Comparison of ENCODE assay signal across 20 mouse cellular contexts in the genomic region with DNA sequence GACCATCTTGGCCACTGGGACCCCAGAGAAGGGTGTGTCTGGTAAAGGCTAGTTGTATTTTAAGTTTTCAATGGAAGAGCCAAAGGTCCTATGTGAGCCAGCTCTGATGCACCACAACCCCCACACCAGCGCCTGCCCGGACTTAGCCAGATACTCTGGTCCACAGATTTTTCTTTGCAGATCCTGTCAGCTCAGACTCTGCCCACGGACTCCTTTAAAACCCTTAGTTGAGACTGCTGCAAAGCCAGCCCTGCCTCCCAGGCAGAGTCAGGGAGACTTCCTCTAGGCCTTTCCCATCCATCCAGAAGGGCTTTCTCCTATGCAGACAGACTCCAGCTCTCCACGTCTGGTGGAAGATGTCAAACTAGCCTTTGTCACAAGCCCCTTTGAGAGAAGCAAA.
A peak's percentile ranks its signal among the peaks of the same experiment; 100 is the strongest.
DNase-seq lines count a peak whose midpoint lies in the region; ATAC-seq and TF ChIP-seq lines count a peak whose summit lies in the region.
"Had no signal": no experiment of that assay in that cellular context is flagged by ENCODE, and none has a peak within 500 bp of the region (broad histone marks: within the 10 kb centered on the region; RNA-seq: fewer than 3 reads in every experiment).

No protein-coding gene starts in this region.

- no peak for TF ChIP-seq POLR2A in kidney, adult 2 months (IDR thresholded peaks at IDR 0.05; ENCODE audit: low read depth, low read length)
- TF ChIP-seq POLR2A in limb, embryonic 14.5 days (IDR thresholded peaks at IDR 0.05; ENCODE audit: borderline replicate concordance, extremely low read depth, insufficient read depth, insufficient read length), result no peak

- H3K27ac ChIP-seq in kidney, embryonic 15.5 days, result 0 out of 2 replicates have a peak overlapping the region, but pooled peaks have one; percentile 18
- H3K27ac ChIP-seq in kidney, adult 2 months (ENCODE audit: insufficient read depth, low read depth, low read length), result no peak overlapping the region
- peak overlapping the region; percentile 76 for H3K27ac ChIP-seq in embryonic facial prominence, embryonic 13.5 days
- peak overlapping the region; percentile 33; the same call in 1 of the 2 replicates for H3K27ac ChIP-seq in limb, embryonic 14.5 days (replicated peaks; ENCODE audit: low read depth, low read length)
- H3K27ac ChIP-seq in midbrain, embryonic 10.5 days (replicated peaks), result no peak overlapping the region
- H3K27ac ChIP-seq: heart, embryonic 15.5 days; liver, embryonic 15.5 days; macrophage had no signal

- H3K27me3 ChIP-seq in kidney, embryonic 15.5 days, result no peaks in the 10 kb centered on the region
- no peaks in the 10 kb centered on the region for H3K27me3 ChIP-seq in kidney, adult 2 months (replicated peaks; ENCODE audit: control insufficient read depth, insufficient read depth, low read length)
- no peaks in the 10 kb centered on the region for H3K27me3 ChIP-seq in embryonic facial prominence, embryonic 13.5 days
- no peaks in the 10 kb centered on the region for H3K27me3 ChIP-seq in limb, embryonic 14.5 days (ENCODE audit: control insufficient read depth, insufficient read depth, low read length)
- no peaks in the 10 kb centered on the region for H3K27me3 ChIP-seq in midbrain, embryonic 10.5 days (ENCODE audit: low read depth, poor library complexity, severe bottlenecking)
- H3K27me3 ChIP-seq: heart, embryonic 15.5 days; liver, embryonic 15.5 days had no signal

- H3K36me3 ChIP-seq in kidney, embryonic 15.5 days, result no peaks in the 10 kb centered on the region
- no peaks in the 10 kb centered on the region for H3K36me3 ChIP-seq in kidney, adult 2 months (ENCODE audit: control insufficient read depth, insufficient read depth, low read length)
- H3K36me3 ChIP-seq in embryonic facial prominence, embryonic 13.5 days, result no peaks in the 10 kb centered on the region
- no peaks in the 10 kb centered on the region for H3K36me3 ChIP-seq in limb, embryonic 14.5 days (ENCODE audit: control insufficient read depth, insufficient read depth, low read length)
- H3K36me3 ChIP-seq in midbrain, embryonic 10.5 days, result no peaks in the 10 kb centered on the region
- H3K36me3 ChIP-seq: G1E; heart, embryonic 15.5 days; liver, embryonic 15.5 days had no signal

- H3K4me3 ChIP-seq in kidney, embryonic 15.5 days (replicated peaks), result no peak overlapping the region
- no peak overlapping the region for H3K4me3 ChIP-seq in kidney, adult 2 months (ENCODE audit: insufficient read depth, low read depth, low read length)
- no peak overlapping the region for H3K4me3 ChIP-seq in embryonic facial prominence, embryonic 13.5 days
- H3K4me3 ChIP-seq in limb, embryonic 14.5 days (replicated peaks; ENCODE audit: low read length), result no peak overlapping the region
- H3K4me3 ChIP-seq in midbrain, embryonic 10.5 days, result no peak overlapping the region
- H3K4me3 ChIP-seq: heart, embryonic 15.5 days; liver, embryonic 15.5 days had no signal

- H3K4me2 ChIP-seq in kidney, embryonic 15.5 days, result no peak overlapping the region
- no peak overlapping the region for H3K4me2 ChIP-seq in embryonic facial prominence, embryonic 13.5 days
- H3K4me2 ChIP-seq in limb, embryonic 14.5 days (replicated peaks; ENCODE audit: low read depth, low read length, severe bottlenecking), result no peak overlapping the region
- H3K4me2 ChIP-seq: heart, embryonic 15.5 days; liver, embryonic 15.5 days; midbrain, embryonic 11.5 days had no signal

- TF ChIP-seq CTCF in kidney, adult 2 months (conservative IDR thresholded peaks at IDR 0.05; ENCODE audit: insufficient read depth, insufficient read length, low read depth, low read length), result no peak

- 0 out of 2 replicates have a peak, but pooled peaks cover 3% of the 10 kb centered on the region for H3K9me3 ChIP-seq in kidney, embryonic 15.5 days (replicated peaks)
- H3K9me3 ChIP-seq in embryonic facial prominence, embryonic 13.5 days, result peaks cover 4% of the 10 kb centered on the region; the same call in 1 of the 2 replicates
- no peaks in the 10 kb centered on the region for H3K9me3 ChIP-seq in limb, embryonic 14.5 days (ENCODE audit: control insufficient read depth, low read length)
- H3K9me3 ChIP-seq in midbrain, embryonic 10.5 days (replicated peaks), result peaks cover 11% of the 10 kb centered on the region
- H3K9me3 ChIP-seq: heart, embryonic 15.5 days; liver, embryonic 15.5 days had no signal

- ATAC-seq in frontal cortex, adult (ENCODE audit: low TSS enrichment), result peak; percentile 67; the same call in 1 of the 2 replicates
- ATAC-seq in kidney, embryonic 15.5 days (replicated peaks; ENCODE audit: low FRiP score), result no peak
- no peak for ATAC-seq in embryonic facial prominence, embryonic 13.5 days (ENCODE audit: insufficient number of reproducible peaks, insufficient read depth, low FRiP score, low TSS enrichment, low read depth)
- ATAC-seq in limb, embryonic 14.5 days (ENCODE audit: low FRiP score, low read depth), result no peak

- H3K9ac ChIP-seq in kidney, embryonic 15.5 days, result no peak overlapping the region
- H3K9ac ChIP-seq in embryonic facial prominence, embryonic 13.5 days, result no peak overlapping the region
- no peak overlapping the region; the same call in 1 of the 2 replicates for H3K9ac ChIP-seq in limb, embryonic 14.5 days (ENCODE audit: low read depth, low read length, severe bottlenecking)
- H3K9ac ChIP-seq: heart, embryonic 15.5 days; liver, embryonic 15.5 days had no signal

- peaks cover 9% of the 10 kb centered on the region for H3K4me1 ChIP-seq in kidney, embryonic 15.5 days
- H3K4me1 ChIP-seq in kidney, adult 2 months (ENCODE audit: control insufficient read depth, insufficient read depth, low read length), result peaks cover 4% of the 10 kb centered on the region; the same call in 1 of the 2 replicates
- peaks cover 23% of the 10 kb centered on the region for H3K4me1 ChIP-seq in embryonic facial prominence, embryonic 13.5 days
- 0 out of 2 replicates have a peak, but pooled peaks cover 4% of the 10 kb centered on the region for H3K4me1 ChIP-seq in limb, embryonic 14.5 days (ENCODE audit: control insufficient read depth, insufficient read depth, low read length)
- peaks cover 18% of the 10 kb centered on the region for H3K4me1 ChIP-seq in midbrain, embryonic 10.5 days

- DNase-seq in frontal cortex, postnatal 10 days (ENCODE audit: low spot score in 2 of 2), result no peak
- no peak for DNase-seq in kidney, adult 2 months
- no peak for DNase-seq in limb, embryonic 14.5 days (ENCODE audit: low spot score)
- DNase-seq in thymus, postnatal 0 days (ENCODE audit: low spot score), result no peak
- DNase-seq in midbrain, embryonic 10.5 days (ENCODE audit: low spot score), result no peak
- DNase-seq: adrenal gland, postnatal 36 days; cerebellum, adult 2 months; cerebellum, postnatal 36 days; kidney, adult 8-10 months; kidney, postnatal 25 days; right cerebral cortex, postnatal 4 days; thymus, postnatal 36 days had no signal

- WGBS in kidney, embryonic 15.5 days, result 68% methylated on average over 4 of the region's 4 CpGs
- 87% methylated on average over 4 of the region's 4 CpGs for WGBS in kidney, adult 2 months
- WGBS in embryonic facial prominence, embryonic 13.5 days, result 37% methylated on average over 4 of the region's 4 CpGs
- 44% methylated on average over 4 of the region's 4 CpGs for WGBS in limb, embryonic 14.5 days
- WGBS in midbrain, embryonic 10.5 days, result 75% methylated on average over 4 of the region's 4 CpGs

Comparison
In these comparisons a context has a peak if more than half of its experiments do, and no peak if none do; other contexts are left out.
1. H3K27ac ChIP-seq: peak in kidney, embryonic 15.5 days (single experiment), embryonic facial prominence, embryonic 13.5 days (single experiment) and limb, embryonic 14.5 days (single experiment); none in kidney, adult 2 months (single experiment) and midbrain, embryonic 10.5 days (single experiment).